Mouse (Mus musculus): ENCODE data around the gene Etv6.

The Etv6 gene

GRCm38 (mm10) chr6:134144231-134145130, 109.0 kb downstream of the Etv6 start:
- no peak for DNase-seq

GRCm38 (mm10) chr6:134147596-134148442, 112.3 kb downstream of the Etv6 start:
- DNase-seq, result no peak

- no peak for DNase-seq
Observed at GRCm38 (mm10) chr6:134148443-134148942, 113.0 kb downstream of the Etv6 start.

- no peak for DNase-seq
Observed at GRCm38 (mm10) chr6:134149606-134150005, 114.1 kb downstream of the Etv6 start.

- DNase-seq, result no peak
Observed at GRCm38 (mm10) chr6:134151022-134151680, 115.7 kb downstream of the Etv6 start.

- DNase-seq, result no peak
Observed at GRCm38 (mm10) chr6:134151853-134152505, 116.5 kb downstream of the Etv6 start.

- DNase-seq, result no peak
Observed at GRCm38 (mm10) chr6:134152539-134152938, 117.0 kb downstream of the Etv6 start.

GRCm38 (mm10) chr6:134154746-134155145, 119.2 kb downstream of the Etv6 start:
- DNase-seq, result no peak

GRCm38 (mm10) chr6:134155900-134156623, 120.6 kb downstream of the Etv6 start:
- DNase-seq, result no peak

GRCm38 (mm10) chr6:134157533-134158115, 122.1 kb downstream of the Etv6 start:
- no peak for DNase-seq

- no peak for DNase-seq
Observed at GRCm38 (mm10) chr6:134158201-134158600, 122.7 kb downstream of the Etv6 start.

GRCm38 (mm10) chr6:134159672-134160071, 124.2 kb downstream of the Etv6 start:
- no peak for DNase-seq

- no peak for DNase-seq
Observed at GRCm38 (mm10) chr6:134161040-134161439, 125.5 kb downstream of the Etv6 start.

GRCm38 (mm10) chr6:134163346-134163745, 127.8 kb downstream of the Etv6 start:
- no peak for DNase-seq

GRCm38 (mm10) chr6:134164356-134164755, 128.9 kb downstream of the Etv6 start:
- no peak for DNase-seq

GRCm38 (mm10) chr6:134165012-134165411, 129.5 kb downstream of the Etv6 start:
- DNase-seq, result peak; percentile 29

- DNase-seq, result no peak
Observed at GRCm38 (mm10) chr6:134167963-134168362, 132.5 kb downstream of the Etv6 start.

GRCm38 (mm10) chr6:134168799-134169198, 133.3 kb downstream of the Etv6 start:
- DNase-seq, result no peak

- no peak for DNase-seq
Observed at GRCm38 (mm10) chr6:134171235-134171634, 135.7 kb downstream of the Etv6 start.

- DNase-seq, result no peak
Observed at GRCm38 (mm10) chr6:134171906-134172728, 136.6 kb downstream of the Etv6 start.

Measured in thymus, postnatal 25 days (tissue).